Mouse (Mus musculus) spleen, adult 2 months (tissue): Measurements from ENCODE around the gene Rpf2. TPM values are rescaled to one million over a fixed set of nuclear protein-coding genes. Genes with fewer than 3 reads are reported as not detected.

Experiments used
- DNase-seq, 2 experiments: peaks; one replicate each; pipeline versions ENCODE4 v3.0.0 to v3.0.0-alpha.2; 2012 to 2021; ENCODE audit warnings: low spot score in 2 of 2, low read depth in 1 of 2
- H3K27ac ChIP-seq: fragments of 200-500 bp; 2 replicates; pipeline ENCODE4 v1.5.1; 2012; ENCODE audit warnings: low read length, inconsistent platforms; ENCODE audit not compliant: insufficient read depth
- H3K27me3 ChIP-seq: fragments of 200-500 bp; 2 replicates; pipeline ENCODE4 v1.6.1; 2012; ENCODE audit warnings: mild to moderate bottlenecking, moderate library complexity, low read length, inconsistent platforms; ENCODE audit not compliant: control insufficient read depth, insufficient read depth
- H3K36me3 ChIP-seq: fragments of 200-500 bp; 2 replicates; pipeline ENCODE4 v1.6.1; 2012; ENCODE audit warnings: mild to moderate bottlenecking, low read length, inconsistent platforms; ENCODE audit not compliant: control insufficient read depth, insufficient read depth
- H3K4me1 ChIP-seq: fragments of 200-500 bp; 2 replicates; pipeline ENCODE4 v1.6.1; 2011; ENCODE audit warnings: inconsistent platforms; ENCODE audit not compliant: control insufficient read depth, insufficient read depth, insufficient read length
- H3K4me3 ChIP-seq: fragments of 200-500 bp; 2 replicates; pipeline ENCODE4 v1.5.1; 2011; ENCODE audit warnings: mild to moderate bottlenecking, inconsistent platforms; ENCODE audit not compliant: insufficient read depth, insufficient read length; ENCODE audit errors: extremely low read depth
- CTCF ChIP-seq: fragments of 200-500 bp; IDR thresholded peaks from 2 replicates; pipeline ENCODE4 v1.5.1; 2011; ENCODE audit warnings: mild to moderate bottlenecking, inconsistent platforms; ENCODE audit not compliant: insufficient read depth, insufficient read length, insufficient replicate concordance; ENCODE audit errors: extremely low read depth
- POLR2A ChIP-seq: fragments of 200-500 bp; IDR thresholded peaks from 2 replicates; pipeline ENCODE4 v1.6.1; 2011; ENCODE audit warnings: low read depth, low read length, inconsistent platforms
- WGBS: fragments of 180-500 bp; shearing (Covaris S2); methylation state at CpG from one replicate; pipeline ENCODE4 v1.1.7; 2018; 5-methylcytosine and 5-hydroxymethylcytosine counted together
- polyA plus RNA-seq: library from polyadenylated mRNA; depleted of rRNA; stranded (reverse); fragments of >200 nt; gene quantifications from 2 replicates; pipeline ENCODE4 v1.2.3, GENCODE M21; 2012

The Rpf2 gene
- polyA plus RNA-seq, 1 experiment = 1.0 TPM

- TF ChIP-seq CTCF (no peak), POLR2A (no peak)
- H3K36me3 ChIP-seq = peaks cover 2% of the 10 kb centered on the region; the same call in 1 of the 2 replicates
- no peak overlapping the region for H3K4me3 ChIP-seq
- WGBS = 100% methylated on average over 2 of the region's 2 CpGs
- no peaks in the 10 kb centered on the region for H3K4me1 ChIP-seq
- H3K27me3 ChIP-seq = no peaks in the 10 kb centered on the region
- no peak overlapping the region for H3K27ac ChIP-seq
- no peak for DNase-seq
These were observed 34.7 kb upstream of the Rpf2 start for GRCm38 (mm10) chr10:40281565-40281964.

- H3K27ac ChIP-seq = no peak overlapping the region
- 63% methylated on average over 5 of the region's 5 CpGs for WGBS
- TF ChIP-seq CTCF (no peak), POLR2A (no peak)
These were observed 31.5 kb upstream of the Rpf2 start for GRCm38 (mm10) chr10:40278317-40278716.

GRCm38 (mm10) chr10:40275991-40276390 lies 29.2 kb upstream of the Rpf2 start:
- Histone ChIP-seq H3K27me3 (no peaks in the 10 kb centered on the region), H3K4me3 (no peak overlapping the region), H3K36me3 (no peaks in the 10 kb centered on the region), H3K4me1 (no peaks in the 10 kb centered on the region), H3K27ac (no peak overlapping the region)
- TF ChIP-seq POLR2A (no peak), CTCF (no peak)
- DNase-seq = no peak
- WGBS = 17% methylated on average over 7 of the region's 7 CpGs

More at GRCm38 (mm10) chr10:40278317-40278716, 31.5 kb upstream of the Rpf2 start:
- Histone ChIP-seq H3K4me3 (no peak overlapping the region), H3K27me3 (no peaks in the 10 kb centered on the region), H3K36me3 (no peaks in the 10 kb centered on the region), H3K4me1 (no peaks in the 10 kb centered on the region)
- no peak for DNase-seq

- Histone ChIP-seq H3K27ac (no peak overlapping the region), H3K4me3 (no peak overlapping the region), H3K27me3 (no peaks in the 10 kb centered on the region), H3K36me3 (no peaks in the 10 kb centered on the region), H3K4me1 (no peaks in the 10 kb centered on the region)
- no peak for DNase-seq
- 81% methylated on average over 5 of the region's 5 CpGs for whole genome bisulfite sequencing
- no peak for TF ChIP-seq POLR2A
- TF ChIP-seq CTCF = no peak
These were observed 27.1 kb upstream of the Rpf2 start for GRCm38 (mm10) chr10:40273938-40274337.

GRCm38 (mm10) chr10:40271216-40271615 lies 24.4 kb upstream of the Rpf2 start:
- TF ChIP-seq POLR2A (no peak), CTCF (no peak)
- Histone ChIP-seq H3K4me1 (no peaks in the 10 kb centered on the region), H3K27me3 (no peaks in the 10 kb centered on the region), H3K4me3 (no peak overlapping the region), H3K36me3 (no peaks in the 10 kb centered on the region), H3K27ac (no peak overlapping the region)
- DNase-seq = no peak
- 94% methylated on average over 3 of the region's 3 CpGs for WGBS

GRCm38 (mm10) chr10:40264920-40265319 lies 18.1 kb upstream of the Rpf2 start:
- WGBS = 92% methylated on average over 3 of the region's 3 CpGs
- Histone ChIP-seq H3K36me3 (no peaks in the 10 kb centered on the region), H3K27ac (no peak overlapping the region), H3K27me3 (no peaks in the 10 kb centered on the region), H3K4me1 (no peaks in the 10 kb centered on the region), H3K4me3 (no peak overlapping the region)
- DNase-seq = no peak
- no peak for TF ChIP-seq POLR2A
- no peak for TF ChIP-seq CTCF

- DNase-seq = no peak
- H3K4me1 ChIP-seq = no peaks in the 10 kb centered on the region
- TF ChIP-seq CTCF (no peak), POLR2A (no peak)
These were observed 16.9 kb upstream of the Rpf2 start for GRCm38 (mm10) chr10:40263691-40264090.

More at GRCm38 (mm10) chr10:40263691-40264090, 16.9 kb upstream of the Rpf2 start:
- Histone ChIP-seq H3K4me3 (no peak overlapping the region), H3K36me3 (no peaks in the 10 kb centered on the region), H3K27me3 (no peaks in the 10 kb centered on the region), H3K27ac (no peak overlapping the region)
- 85% methylated on average over 4 of the region's 4 CpGs for WGBS
